Mouse (Mus musculus) lung, embryonic 14.5 days (tissue): ENCODE results near the gene Tmem95. TPM values are rescaled to one million over a fixed set of nuclear protein-coding genes. Genes with fewer than 3 reads are reported as not detected.

ENCODE experiments used
- ATAC-seq: fragments of 200-750 bp; cut with Nextera tagmentation; 2 replicates; pipeline ENCODE4 v1.8.0; 2017; ENCODE audit warnings: mild to moderate bottlenecking, moderate TSS enrichment, moderate library complexity; ENCODE audit not compliant: insufficient read depth
- DNase-seq: peaks from one replicate; pipeline ENCODE4 v3.0.0-alpha.2; 2015
- H3K27ac ChIP-seq: fragments of 300-500 bp; sonication (generic); 2 replicates; pipeline ENCODE4 v1.5.1; 2014; ENCODE audit warnings: low read depth, mild to moderate bottlenecking, moderate library complexity
- H3K27me3 ChIP-seq: fragments of 300-500 bp; sonication (generic); 2 replicates; pipeline ENCODE4 v1.6.1; 2014; ENCODE audit warnings: low read length, control low read depth; ENCODE audit not compliant: insufficient read depth
- H3K36me3 ChIP-seq: fragments of 300-500 bp; sonication (generic); 2 replicates; pipeline ENCODE4 v1.6.1; 2014; ENCODE audit warnings: control low read depth; ENCODE audit not compliant: insufficient read depth
- H3K4me1 ChIP-seq: fragments of 300-500 bp; sonication (generic); 2 replicates; pipeline ENCODE4 v1.6.1; 2014; ENCODE audit warnings: antibody characterized with exemption, control low read depth; ENCODE audit not compliant: insufficient read depth
- H3K4me2 ChIP-seq: fragments of 300-500 bp; sonication (generic); 2 replicates; pipeline ENCODE4 v1.6.1; 2014; ENCODE audit warnings: mild to moderate bottlenecking
- H3K4me3 ChIP-seq: fragments of 300-500 bp; sonication (generic); 2 replicates; pipeline ENCODE4 v1.5.1; 2014; ENCODE audit warnings: low read depth, low read length
- H3K9ac ChIP-seq: fragments of 300-500 bp; sonication (generic); 2 replicates; pipeline ENCODE4 v1.6.1; 2014
- H3K9me3 ChIP-seq: fragments of 300-500 bp; sonication (generic); 2 replicates; pipeline ENCODE4 v1.6.1; 2016; ENCODE audit warnings: low read depth, low read length, control low read depth
- CTCF ChIP-seq: IDR thresholded peaks from 2 replicates; pipeline ENCODE4 v1.5.1; 2016; ENCODE audit warnings: antibody characterized with exemption, low read depth
- WGBS: fragments of 180-500 bp; shearing (Covaris S2); extraction: QIAGEN DNeasy Blood & Tissue Kit; methylation state at CpG from one replicate; pipeline ENCODE4 v1.1.7; 2014; 5-methylcytosine and 5-hydroxymethylcytosine counted together
- polyA plus RNA-seq: library from polyadenylated mRNA; unstranded; fragments of >200 nt; fragmentation: Nextera tagmentation; extraction: Ambion mirVana; gene quantifications from 2 replicates; pipeline ENCODE4 v1.2.1, GENCODE M21; 2014

Tmem95 gene
- polyA plus RNA-seq, 1 experiment from 2014 or later: not detected

GRCm38 (mm10) chr11:69880506-69880852, 2.7 kb upstream of the Tmem95 start:
- peak overlapping the region; percentile 92 for H3K27ac ChIP-seq
- peak overlapping the region; percentile 41 for H3K9ac ChIP-seq
- under 1% methylated on average over 18 of the region's 18 CpGs for WGBS
- ATAC-seq (peak; percentile 47), DNase-seq (peak; percentile 89)
- no peaks in the 10 kb centered on the region for H3K36me3 ChIP-seq
- peak overlapping the region; percentile 51 for H3K4me3 ChIP-seq
- peak; percentile 84 for TF ChIP-seq CTCF
- peak overlapping the region; percentile 84 for H3K4me2 ChIP-seq
- no peaks in the 10 kb centered on the region for H3K9me3 ChIP-seq
- peaks cover 25% of the 10 kb centered on the region for H3K4me1 ChIP-seq
- no peaks in the 10 kb centered on the region for H3K27me3 ChIP-seq

DNA sequence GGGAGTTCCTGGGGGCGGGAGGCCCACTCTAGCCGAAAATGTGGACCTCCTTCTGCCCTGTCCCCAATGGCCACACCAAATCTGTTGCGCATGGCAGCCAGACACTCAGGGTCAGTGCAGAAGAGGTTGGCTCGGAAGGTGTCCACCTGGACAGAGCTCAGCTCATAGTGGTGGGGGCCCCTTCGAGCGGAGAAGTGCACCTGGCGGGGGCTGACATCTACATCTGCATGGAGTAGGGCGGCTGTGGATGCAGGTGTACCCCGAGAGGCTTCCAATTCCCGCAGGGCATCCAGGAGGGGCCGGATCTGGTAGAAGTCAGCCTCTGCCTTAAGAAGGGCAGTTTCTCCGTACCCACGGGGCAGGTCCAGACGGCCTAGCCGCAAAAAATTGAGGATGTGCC, 1.9 kb upstream of the Tmem95 start:
- Histone ChIP-seq H3K27me3 (no peaks in the 10 kb centered on the region), H3K36me3 (no peaks in the 10 kb centered on the region), H3K9ac (peak overlapping the region; percentile 41), H3K4me2 (peak overlapping the region; percentile 84), H3K4me1 (peaks cover 25% of the 10 kb centered on the region), H3K27ac (no peak overlapping the region), H3K9me3 (no peaks in the 10 kb centered on the region), H3K4me3 (peak overlapping the region; percentile 51)
- WGBS: 47% methylated on average over 15 of the region's 15 CpGs
- no peak for TF ChIP-seq CTCF
- DNase-seq (no peak), ATAC-seq (no peak)

DNA sequence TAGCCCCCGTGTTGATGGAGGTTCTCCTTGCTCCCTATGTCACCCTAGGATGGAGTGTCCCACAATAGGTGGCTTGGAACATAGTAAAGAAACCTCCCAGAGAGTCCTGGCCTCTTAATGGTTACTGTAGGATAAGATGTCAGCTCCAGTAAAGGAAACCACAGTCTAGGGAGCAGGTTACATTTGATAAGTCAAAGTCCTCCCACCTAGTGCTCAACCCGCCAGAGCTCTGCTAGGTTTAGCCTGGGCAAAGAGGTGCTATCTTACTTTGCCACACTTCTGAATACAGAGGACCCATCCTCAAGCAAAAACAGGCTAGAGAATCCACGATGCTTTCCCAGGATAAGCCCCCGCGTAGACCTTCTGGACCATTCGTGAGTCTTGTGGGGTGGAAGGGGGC, 1.1 kb upstream of the Tmem95 start:
- H3K9ac ChIP-seq: peak overlapping the region; percentile 38
- H3K27me3 ChIP-seq: no peaks in the 10 kb centered on the region
- DNase-seq (no peak), ATAC-seq (no peak)
- peak overlapping the region; percentile 51 for H3K4me3 ChIP-seq
- TF ChIP-seq CTCF: no peak
- H3K4me2 ChIP-seq: peak overlapping the region; percentile 84
- H3K27ac ChIP-seq: no peak overlapping the region
- no peaks in the 10 kb centered on the region for H3K9me3 ChIP-seq
- WGBS: 80% methylated on average over 6 of the region's 6 CpGs
- peaks cover 25% of the 10 kb centered on the region for H3K4me1 ChIP-seq
- no peaks in the 10 kb centered on the region for H3K36me3 ChIP-seq

GRCm38 (mm10) chr11:69878399-69878798, 581 bp upstream of the Tmem95 start:
- no peak for TF ChIP-seq CTCF
- H3K4me2 ChIP-seq: peak overlapping the region; percentile 84; the same call in 1 of the 2 replicates

GRCm38 (mm10) chr11:69876867-69877266, 951 bp downstream of the Tmem95 start:
- Histone ChIP-seq H3K27ac (peak overlapping the region; percentile 70; the same call in 1 of the 2 replicates), H3K4me3 (no peak overlapping the region), H3K4me2 (peak overlapping the region; percentile 44), H3K27me3 (no peaks in the 10 kb centered on the region), H3K9ac (peak overlapping the region; percentile 35), H3K4me1 (peaks cover 20% of the 10 kb centered on the region), H3K36me3 (no peaks in the 10 kb centered on the region), H3K9me3 (no peaks in the 10 kb centered on the region)
- whole genome bisulfite sequencing: 4% methylated on average over 12 of the region's 12 CpGs
- peak; percentile 92 for DNase-seq
- TF ChIP-seq CTCF: peak; percentile 90
- ATAC-seq: peak; percentile 56

More at GRCm38 (mm10) chr11:69878399-69878798, 581 bp upstream of the Tmem95 start:
- no peak overlapping the region; the same call in 1 of the 2 replicates for H3K4me3 ChIP-seq
- H3K27me3 ChIP-seq: no peaks in the 10 kb centered on the region
- ATAC-seq: no peak
- no peaks in the 10 kb centered on the region for H3K36me3 ChIP-seq
- H3K9me3 ChIP-seq: no peaks in the 10 kb centered on the region
- no peak for DNase-seq
- peak overlapping the region; percentile 38; the same call in 1 of the 2 replicates for H3K9ac ChIP-seq
- 76% methylated on average over 3 of the region's 3 CpGs for WGBS
- peaks cover 25% of the 10 kb centered on the region for H3K4me1 ChIP-seq
- no peak overlapping the region for H3K27ac ChIP-seq

GRCm38 (mm10) chr11:69876186-69876585, 1.6 kb downstream of the Tmem95 start:
- no peak; the same call in 1 of the 2 replicates for TF ChIP-seq CTCF
- H3K4me1 ChIP-seq: peaks cover 16% of the 10 kb centered on the region

GRCm38 (mm10) chr11:69872451-69872850, 5.4 kb downstream of the Tmem95 start:
- no peak overlapping the region for H3K27ac ChIP-seq
- no peak overlapping the region for H3K9ac ChIP-seq
- no peak for TF ChIP-seq CTCF
- H3K4me3 ChIP-seq: no peak overlapping the region
- no peaks in the 10 kb centered on the region for H3K27me3 ChIP-seq
- no peak for DNase-seq
- peaks cover 6% of the 10 kb centered on the region; the same call in 1 of the 2 replicates for H3K4me1 ChIP-seq
- no peak for ATAC-seq
- H3K9me3 ChIP-seq: no peaks in the 10 kb centered on the region
- H3K36me3 ChIP-seq: no peaks in the 10 kb centered on the region
- 75% methylated on average over 4 of the region's 4 CpGs for WGBS
- no peak overlapping the region for H3K4me2 ChIP-seq

More at GRCm38 (mm10) chr11:69876186-69876585, 1.6 kb downstream of the Tmem95 start:
- no peaks in the 10 kb centered on the region for H3K27me3 ChIP-seq
- H3K4me3 ChIP-seq: no peak overlapping the region
- 20% methylated on average over 7 of the region's 7 CpGs for WGBS
- peak; percentile 16; the same call in 1 of the 2 replicates for ATAC-seq
- H3K36me3 ChIP-seq: no peaks in the 10 kb centered on the region
- no peaks in the 10 kb centered on the region for H3K9me3 ChIP-seq
- H3K4me2 ChIP-seq: no peak overlapping the region; the same call in 1 of the 2 replicates
- no peak overlapping the region for H3K9ac ChIP-seq
- H3K27ac ChIP-seq: peak overlapping the region; percentile 70
- DNase-seq: peak; percentile 71

DNA sequence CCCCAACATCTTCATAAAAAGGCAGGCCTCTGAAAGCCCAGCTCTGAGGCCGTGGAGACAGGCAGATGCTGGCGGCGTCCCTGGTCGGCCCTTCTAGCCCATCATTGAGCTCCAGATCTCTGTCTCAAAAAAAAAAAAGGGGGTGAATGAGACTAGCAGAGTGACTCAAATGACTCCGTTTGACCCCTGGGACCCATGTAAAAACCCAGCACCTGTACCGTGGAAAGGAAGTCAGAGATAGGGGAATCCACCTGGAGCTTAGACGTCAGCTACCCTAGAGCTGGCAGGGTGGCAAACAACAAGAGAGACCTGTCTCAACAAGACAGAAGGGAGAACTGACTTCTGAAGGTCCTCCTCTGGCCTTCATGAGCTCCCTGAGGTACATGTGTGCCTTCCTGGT, 6.0 kb downstream of the Tmem95 start:
- TF ChIP-seq CTCF: no peak

More for the DNA sequence above, 6.0 kb downstream of the Tmem95 start:
- DNase-seq: no peak
- no peak for ATAC-seq
- Histone ChIP-seq H3K9ac (no peak overlapping the region), H3K4me1 (peaks cover 6% of the 10 kb centered on the region; the same call in 1 of the 2 replicates), H3K9me3 (no peaks in the 10 kb centered on the region), H3K4me2 (no peak overlapping the region), H3K36me3 (no peaks in the 10 kb centered on the region), H3K4me3 (no peak overlapping the region), H3K27me3 (no peaks in the 10 kb centered on the region), H3K27ac (no peak overlapping the region)
- WGBS: 83% methylated on average over 7 of the region's 7 CpGs
